Mouse (Mus musculus): ENCODE measurements around the gene Tecpr1.
A peak's percentile ranks its signal among the peaks of the same experiment; 100 is the strongest.

Tecpr1 gene

GRCm38 (mm10) chr5:144214453-144214852 lies 9.0 kb downstream of the Tecpr1 start:
- peak; percentile 53 for DNase-seq (ENCODE audit: low read depth, low spot score)

DNA sequence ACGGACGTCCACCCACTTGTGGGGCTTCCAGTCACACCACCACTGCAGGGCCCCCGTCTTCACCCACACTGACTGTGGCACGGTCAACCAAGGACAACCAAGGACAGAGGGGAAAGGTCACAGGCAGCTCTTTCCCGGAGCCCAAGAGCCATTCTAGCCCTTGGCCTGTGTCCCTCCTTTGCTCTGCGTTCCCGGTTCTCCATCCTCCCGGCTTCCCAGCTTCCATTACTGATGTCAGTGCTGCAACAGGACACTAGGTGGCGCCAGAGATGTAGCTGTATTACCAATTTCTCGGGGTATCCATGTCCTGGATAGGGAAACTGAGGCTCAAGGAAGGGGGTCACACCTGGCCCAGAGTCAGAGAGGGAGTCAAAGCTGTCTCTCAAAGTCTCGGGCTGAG lies 15.9 kb downstream of the Tecpr1 start:
- DNase-seq (ENCODE audit: low read depth, low spot score): peak; percentile 27

DNA sequence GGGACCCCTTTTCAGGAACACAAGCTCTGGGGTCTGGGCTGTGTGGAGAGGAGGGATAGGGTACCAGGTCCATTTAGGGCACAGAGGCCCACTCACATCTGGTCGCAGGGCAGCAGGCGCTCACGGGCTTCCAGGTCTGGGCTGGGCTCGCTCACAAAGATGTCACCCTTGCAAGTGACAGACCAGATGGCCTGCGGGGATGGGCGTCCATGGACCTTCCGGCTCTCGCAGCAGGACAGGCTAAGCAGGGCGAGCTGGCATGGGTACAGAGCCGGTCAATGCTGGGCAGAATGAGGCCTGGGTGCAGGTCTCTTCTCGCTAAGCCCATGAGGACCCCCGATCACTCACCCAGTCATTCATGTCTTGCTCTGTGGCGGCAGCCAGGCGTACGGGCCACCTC lies 17.3 kb downstream of the Tecpr1 start:
- no peak for DNase-seq (ENCODE audit: low read depth, low spot score)

DNA sequence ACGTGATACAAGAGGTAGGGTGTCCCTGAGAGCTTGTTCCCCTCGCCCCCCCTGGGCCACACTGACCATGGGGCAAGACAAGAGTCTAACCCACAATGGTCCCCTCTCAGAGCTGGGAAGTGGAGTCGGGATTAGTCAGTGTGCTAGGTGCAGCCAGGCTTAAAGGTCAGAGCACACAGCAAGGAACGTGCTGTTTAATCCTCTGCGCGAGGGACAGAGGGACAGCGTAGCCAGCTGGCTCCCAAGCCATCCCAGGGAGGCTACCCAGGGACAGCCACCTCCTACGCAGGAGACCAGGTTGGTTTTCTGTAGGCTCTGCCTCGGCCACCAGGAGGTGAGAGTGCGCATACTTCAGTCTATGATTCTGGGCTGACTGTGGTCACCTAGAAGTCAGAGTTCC lies 18.5 kb downstream of the Tecpr1 start:
- no peak for DNase-seq (ENCODE audit: low read depth, low spot score)

DNA sequence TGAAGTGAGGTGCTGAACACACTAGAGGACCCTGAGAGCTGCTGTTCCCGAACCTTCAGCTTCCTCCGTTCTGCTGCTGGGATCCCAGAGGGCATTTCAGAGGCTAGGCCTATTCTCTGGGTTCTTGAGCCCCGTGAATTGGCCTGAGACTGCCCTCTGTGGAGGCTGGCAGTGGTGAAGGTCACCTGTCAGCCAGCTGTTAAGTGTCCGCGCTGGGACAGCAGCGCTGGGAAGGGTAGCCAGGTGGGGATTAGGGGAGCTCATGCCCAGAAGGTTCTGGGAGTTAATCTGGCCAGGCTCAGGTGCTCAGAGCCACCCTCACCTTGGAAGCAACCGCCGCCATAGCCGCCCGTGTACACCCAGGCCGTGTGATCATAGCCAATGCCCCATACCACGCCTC lies 19.1 kb downstream of the Tecpr1 start:
- no peak for DNase-seq (ENCODE audit: low read depth, low spot score)

DNA sequence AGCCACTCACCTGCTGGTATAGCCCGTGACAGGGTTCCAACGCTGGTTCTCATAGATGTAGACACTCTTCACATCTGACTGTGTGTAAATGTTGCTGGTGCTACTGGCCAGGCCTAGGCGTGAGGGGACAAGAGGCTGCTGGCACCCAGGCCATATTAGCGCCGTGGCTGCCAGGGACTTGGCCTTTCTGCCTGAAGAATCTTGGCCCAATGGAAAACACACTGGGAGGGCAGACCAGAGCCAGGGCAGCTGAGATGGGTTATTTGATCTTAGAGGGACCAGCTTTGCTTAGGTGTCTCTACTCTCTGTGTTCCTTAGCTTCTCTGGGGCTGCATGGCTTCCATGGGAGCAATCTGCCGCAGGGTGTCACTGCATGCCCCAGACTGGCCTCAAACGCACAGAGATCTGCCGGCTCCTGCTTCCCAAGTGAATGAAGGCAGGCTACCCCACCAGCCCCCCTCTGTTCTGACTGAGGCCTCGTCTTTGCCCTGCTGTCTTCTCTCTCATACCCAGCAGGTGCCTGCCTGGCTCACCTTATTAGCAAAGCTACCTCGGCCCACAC lies 19.9 kb downstream of the Tecpr1 start:
- DNase-seq (ENCODE audit: low read depth, low spot score): no peak

DNA sequence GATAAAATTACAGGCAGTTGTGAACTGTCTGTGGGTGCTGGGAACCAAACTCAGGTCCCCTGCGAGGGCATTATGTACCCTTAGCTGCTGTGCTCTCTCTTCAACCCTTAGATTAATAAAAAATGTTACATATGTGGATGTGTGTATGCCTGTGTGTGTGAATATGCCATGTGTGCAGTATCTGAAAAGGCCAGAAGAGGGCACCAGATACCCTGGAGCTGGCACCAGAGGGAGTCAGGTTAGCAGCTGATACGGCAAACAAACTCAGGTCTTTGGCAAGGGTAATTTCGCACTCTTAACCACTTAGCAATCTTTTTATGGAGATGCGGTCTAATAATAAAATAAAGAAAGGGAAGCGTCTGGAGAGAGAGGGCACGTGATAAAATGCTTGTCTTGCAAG lies 21.0 kb downstream of the Tecpr1 start:
- DNase-seq (ENCODE audit: low read depth, low spot score): no peak

GRCm38 (mm10) chr5:144200616-144201015 lies 22.8 kb downstream of the Tecpr1 start:
- no peak for DNase-seq (ENCODE audit: low read depth, low spot score)

DNA sequence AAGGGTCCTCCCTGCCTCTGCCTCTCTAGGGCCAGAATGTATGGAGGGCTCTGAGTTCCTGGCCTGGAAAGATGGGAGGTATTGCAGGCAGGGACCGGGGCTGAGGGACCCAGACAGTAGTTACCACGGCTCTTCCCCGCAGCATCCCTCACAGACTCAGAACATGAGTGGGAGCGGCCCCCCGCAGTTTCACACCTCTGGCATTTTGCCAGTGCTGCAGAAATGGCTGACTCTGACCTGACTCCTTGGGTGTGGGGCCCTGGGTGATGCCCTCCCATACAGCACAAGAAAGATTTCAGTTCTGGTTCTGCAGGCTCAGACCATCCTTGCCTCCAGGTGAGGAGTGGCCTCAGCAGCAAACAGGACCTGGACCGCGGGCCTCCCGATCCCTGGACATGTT lies 27.8 kb downstream of the Tecpr1 start:
- DNase-seq (ENCODE audit: low read depth, low spot score): no peak

- DNase-seq (ENCODE audit: low read depth, low spot score): no peak
These were observed 29.0 kb downstream of the Tecpr1 start for GRCm38 (mm10) chr5:144194416-144194815.

- DNase-seq (ENCODE audit: low read depth, low spot score): no peak
These were observed 30.7 kb downstream of the Tecpr1 start for GRCm38 (mm10) chr5:144192673-144193072.

- DNase-seq (ENCODE audit: low read depth, low spot score): no peak
These were observed 32.4 kb downstream of the Tecpr1 start for GRCm38 (mm10) chr5:144191026-144191425.

DNA sequence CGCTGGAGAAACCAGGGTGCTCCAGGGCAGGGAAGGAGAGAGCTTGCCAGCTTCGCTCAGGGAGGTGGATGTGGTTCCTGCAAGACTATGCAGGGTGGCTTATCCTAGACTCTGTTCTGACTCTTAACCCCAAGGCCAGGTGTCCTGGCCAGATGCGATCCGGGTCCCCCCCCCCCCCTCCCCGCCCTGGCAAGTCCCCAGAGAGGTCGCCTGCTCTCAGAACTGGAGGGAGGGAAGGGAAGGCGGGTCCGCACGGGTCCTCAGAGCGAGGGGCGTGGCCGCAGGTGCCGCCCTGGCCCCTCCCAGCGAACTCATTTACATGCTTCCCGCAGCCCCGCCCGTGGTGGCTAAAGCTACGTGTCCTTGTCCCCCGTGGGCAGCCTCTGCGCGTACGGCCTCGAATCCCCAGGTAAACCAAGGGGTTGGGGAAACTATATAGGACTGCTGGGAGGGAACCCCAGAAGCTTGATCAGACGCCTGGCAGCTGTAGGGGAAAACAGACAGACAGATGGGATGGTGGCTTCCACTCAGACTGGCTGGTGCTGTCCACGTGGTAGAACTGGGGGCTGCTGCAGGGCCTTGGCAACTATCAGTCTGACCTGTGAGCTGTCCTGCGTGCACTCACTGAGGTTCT lies 33.3 kb downstream of the Tecpr1 start, which contains the start of gene Bhlha15:
TSS of gene Bhlha15 (plus strand) at position 337 of the 634 bp plus-strand sequence.
- peak; percentile 16 for DNase-seq (ENCODE audit: low read depth, low spot score)

DNA sequence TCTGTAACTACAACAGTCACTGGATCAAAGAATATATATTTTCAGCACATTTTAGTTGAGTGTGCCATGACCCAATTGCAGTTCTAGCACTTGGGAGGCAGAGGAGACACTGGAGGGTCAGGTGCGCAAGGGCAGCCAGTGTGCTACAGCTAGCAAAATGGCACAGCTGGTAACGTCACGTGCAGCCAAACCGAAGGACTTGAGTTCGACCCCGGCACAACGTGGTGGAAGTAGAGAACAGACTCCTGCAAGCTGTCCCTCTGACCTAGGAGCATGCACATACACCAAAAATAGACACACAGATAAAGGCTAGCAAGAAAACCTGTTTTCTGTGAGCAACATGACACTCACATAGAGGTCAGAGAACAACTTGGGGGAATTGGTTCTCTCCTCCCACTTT lies 34.1 kb downstream of the Tecpr1 start:
- DNase-seq (ENCODE audit: low read depth, low spot score): no peak

DNA sequence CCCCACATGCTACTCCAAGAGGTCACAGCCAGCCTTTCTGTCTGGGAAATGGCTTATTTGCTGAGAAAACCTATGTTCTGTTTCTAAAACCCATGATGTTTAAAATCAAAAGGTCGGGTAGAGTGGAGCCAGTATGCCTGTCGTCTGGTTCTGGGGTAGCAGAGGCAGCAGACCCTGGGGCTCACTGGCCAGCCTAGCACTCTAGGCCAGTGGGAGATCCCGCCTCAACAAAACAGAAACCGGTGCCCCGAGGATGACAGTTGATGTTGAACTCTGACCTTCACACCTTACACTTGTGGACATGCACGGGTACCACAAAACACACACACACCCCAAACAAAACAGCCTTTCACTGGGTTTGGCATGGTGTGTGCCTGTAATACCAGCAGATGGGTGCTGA lies 35.0 kb downstream of the Tecpr1 start:
- no peak for DNase-seq (ENCODE audit: low read depth, low spot score)

GRCm38 (mm10) chr5:144184350-144185045 lies 38.9 kb downstream of the Tecpr1 start:
- no peak for DNase-seq (ENCODE audit: low read depth, low spot score)

GRCm38 (mm10) chr5:144183647-144184335 lies 39.6 kb downstream of the Tecpr1 start:
- DNase-seq (ENCODE audit: low read depth, low spot score): no peak

GRCm38 (mm10) chr5:144183248-144183559 lies 40.2 kb downstream of the Tecpr1 start:
- DNase-seq (ENCODE audit: low read depth, low spot score): no peak

- DNase-seq (ENCODE audit: low read depth, low spot score): no peak
These were observed 40.7 kb downstream of the Tecpr1 start for GRCm38 (mm10) chr5:144182542-144183247.

DNA sequence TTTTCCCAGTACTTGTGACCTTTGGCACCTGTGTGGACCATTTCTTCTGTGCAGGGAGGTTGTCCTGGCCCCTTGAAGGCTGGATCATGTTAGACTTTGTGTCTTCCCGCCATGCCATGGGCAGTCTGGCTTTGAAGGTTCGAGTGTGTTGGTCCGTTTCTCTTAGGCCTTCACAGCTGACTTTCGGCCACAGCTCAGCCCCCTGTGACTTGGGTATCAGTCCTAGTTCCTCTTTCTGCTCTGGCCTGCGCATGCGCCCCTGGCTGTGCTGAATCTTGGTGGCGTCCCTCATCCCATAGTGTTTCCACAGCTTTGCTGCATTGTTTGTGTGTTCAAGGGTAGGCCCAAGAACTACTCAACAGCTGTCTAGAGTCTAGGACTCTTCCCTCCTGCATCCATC lies 42.2 kb downstream of the Tecpr1 start:
- no peak for DNase-seq (ENCODE audit: low read depth, low spot score)

DNA sequence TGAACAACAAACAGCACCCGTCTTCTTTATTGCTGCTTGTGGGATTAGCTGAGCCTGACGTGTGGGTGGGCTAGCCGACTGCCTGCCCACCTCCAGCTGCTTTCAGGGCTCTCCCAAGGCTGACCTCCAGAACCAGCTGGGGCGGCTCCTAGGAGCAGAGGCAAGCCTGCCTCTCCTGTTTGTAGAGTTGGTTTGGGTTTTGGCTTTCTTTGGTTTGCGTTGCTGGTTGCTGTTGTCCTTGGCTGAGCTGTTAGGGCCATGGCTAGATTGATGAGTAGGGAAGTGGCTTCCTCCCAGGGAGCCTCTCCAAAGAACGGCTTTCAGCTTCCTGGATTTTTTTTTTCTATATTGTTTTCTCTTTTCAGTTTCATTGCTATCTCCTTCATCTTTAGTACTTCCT lies 45.2 kb downstream of the Tecpr1 start:
- no peak for DNase-seq (ENCODE audit: low read depth, low spot score)

- no peak for DNase-seq (ENCODE audit: low read depth, low spot score)
These were observed 49.8 kb downstream of the Tecpr1 start for GRCm38 (mm10) chr5:144173648-144174047.
